Mouse (Mus musculus) liver, adult 2 months (tissue): Measurements from ENCODE around the gene Vps8.

ENCODE experiments used
- CTCF ChIP-seq: fragments of 200-500 bp; IDR thresholded peaks from 2 replicates; pipeline ENCODE4 v1.5.1; 2011; ENCODE audit warnings: low read depth, low read length, control low read depth
- POLR2A ChIP-seq: fragments of 200-500 bp; IDR thresholded peaks from 2 replicates; pipeline ENCODE4 v1.6.1; 2011; ENCODE audit warnings: low read length, control low read depth; ENCODE audit not compliant: insufficient read depth; ENCODE audit errors: extremely low read depth

DNA sequence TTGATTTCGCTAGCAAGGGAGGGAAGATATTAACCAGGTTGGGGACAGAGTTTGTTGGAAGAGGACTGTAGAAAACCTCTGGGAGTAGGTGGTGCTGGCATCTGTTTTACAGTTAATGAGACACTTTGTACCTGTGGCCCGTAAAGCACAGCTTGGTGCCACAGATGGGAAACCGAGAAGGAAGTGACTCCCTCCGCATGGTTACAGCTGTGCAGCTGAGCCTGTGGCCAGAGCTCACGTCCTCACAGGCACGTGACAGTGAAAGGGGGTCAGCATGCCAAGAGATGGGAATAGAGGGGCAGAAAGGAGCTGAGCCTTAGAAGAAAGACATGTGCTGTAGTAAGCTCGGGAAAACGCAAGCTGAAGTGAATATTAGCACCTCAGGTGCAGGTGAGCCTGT is 43.0 kb downstream of the Vps8 start:
- TF ChIP-seq POLR2A (no peak), CTCF (no peak)
